Mouse (Mus musculus) myocyte (in vitro differentiated cells): ENCODE data around the gene Minos1.

Experiments used
- POLR2A ChIP-seq: IDR thresholded peaks from one replicate; pipeline ENCODE4 v1.6.1; 2011; ENCODE audit warnings: low read depth, mild to moderate bottlenecking, control low read depth, moderate library complexity; ENCODE audit not compliant: insufficient read length
- TCF3 ChIP-seq: IDR thresholded peaks from one replicate; pipeline ENCODE4 v1.6.1; 2011; ENCODE audit warnings: low read depth, control low read depth; ENCODE audit not compliant: insufficient read length

DNA sequence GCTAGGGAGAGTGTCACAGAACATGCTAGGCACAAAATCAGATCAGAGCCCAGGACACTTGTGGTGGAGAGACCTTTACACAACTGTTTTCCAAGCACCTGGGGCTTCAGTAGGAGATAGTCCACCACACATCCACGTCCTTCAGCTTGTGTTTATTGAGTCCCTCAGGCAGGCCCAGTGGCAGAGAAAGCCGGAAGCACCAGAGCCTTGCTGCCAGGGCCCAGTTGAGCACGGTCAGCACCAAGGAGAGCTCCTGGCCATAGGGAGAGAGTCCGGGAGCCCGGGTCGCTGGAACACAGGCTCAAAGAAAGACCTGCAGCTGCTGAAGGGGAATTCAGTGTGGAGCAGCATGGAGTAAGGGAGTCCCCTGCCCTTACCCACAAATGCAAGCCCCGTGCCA lies 71.3 kb downstream of the Minos1 start:
- TF ChIP-seq POLR2A, result no peak
- TF ChIP-seq TCF3, result no peak
